Mouse (Mus musculus): ENCODE results near the gene Rtel1. TPM values are rescaled to one million over a fixed set of nuclear protein-coding genes. Genes with fewer than 3 reads are reported as not detected.
A peak's percentile ranks its signal among the peaks of the same experiment; 100 is the strongest.

Rtel1 gene
- total RNA-seq, 2 experiments from 2014 or later = 60.7 to 63.3 TPM

- ATAC-seq (replicated peaks; ENCODE audit: low FRiP score, poor library complexity, severe bottlenecking) = 0 out of 2 replicates have a peak, but pooled peaks have one; percentile 23
Measured at GRCm38 (mm10) chr2:181320103-181320499, 562 bp downstream of the Rtel1 start.

- no peak for ATAC-seq (replicated peaks; ENCODE audit: low FRiP score, poor library complexity, severe bottlenecking)
Measured at GRCm38 (mm10) chr2:181322136-181322535, 2.6 kb downstream of the Rtel1 start.

GRCm38 (mm10) chr2:181326098-181326497, 6.6 kb downstream of the Rtel1 start:
- no peak for ATAC-seq (replicated peaks; ENCODE audit: low FRiP score, poor library complexity, severe bottlenecking)

- ATAC-seq (replicated peaks; ENCODE audit: low FRiP score, poor library complexity, severe bottlenecking) = no peak
Measured at GRCm38 (mm10) chr2:181332542-181332941, 13.0 kb downstream of the Rtel1 start.

GRCm38 (mm10) chr2:181334023-181334422, 14.5 kb downstream of the Rtel1 start:
- peak; percentile 82 for ATAC-seq (replicated peaks; ENCODE audit: low FRiP score, poor library complexity, severe bottlenecking)

GRCm38 (mm10) chr2:181340426-181340825, 20.9 kb downstream of the Rtel1 start:
- no peak for ATAC-seq (replicated peaks; ENCODE audit: low FRiP score, poor library complexity, severe bottlenecking)

- ATAC-seq (replicated peaks; ENCODE audit: low FRiP score, poor library complexity, severe bottlenecking) = no peak
Measured at GRCm38 (mm10) chr2:181342766-181343165, 23.2 kb downstream of the Rtel1 start.

GRCm38 (mm10) chr2:181356780-181357179, 37.2 kb downstream of the Rtel1 start:
- ATAC-seq (replicated peaks; ENCODE audit: low FRiP score, poor library complexity, severe bottlenecking) = no peak

- ATAC-seq (replicated peaks; ENCODE audit: low FRiP score, poor library complexity, severe bottlenecking) = no peak
Measured at GRCm38 (mm10) chr2:181363946-181364345, 44.4 kb downstream of the Rtel1 start.

- no peak for ATAC-seq (replicated peaks; ENCODE audit: low FRiP score, poor library complexity, severe bottlenecking)
Measured at GRCm38 (mm10) chr2:181364487-181364859, 44.9 kb downstream of the Rtel1 start.

- peak; percentile 93 for ATAC-seq (replicated peaks; ENCODE audit: low FRiP score, poor library complexity, severe bottlenecking)
Measured at GRCm38 (mm10) chr2:181364860-181365596, 45.5 kb downstream of the Rtel1 start, which contains the start of the genes Zgpat and Arfrp1. Gene Zgpat (plus strand): TSS chr2:181364928. Gene Arfrp1 (minus strand): TSS chr2:181365404.

GRCm38 (mm10) chr2:181365655-181366075, 46.1 kb downstream of the Rtel1 start:
- ATAC-seq (replicated peaks; ENCODE audit: low FRiP score, poor library complexity, severe bottlenecking) = peak; percentile 58

- ATAC-seq (replicated peaks; ENCODE audit: low FRiP score, poor library complexity, severe bottlenecking) = no peak
Measured at GRCm38 (mm10) chr2:181370001-181370400, 50.5 kb downstream of the Rtel1 start.

GRCm38 (mm10) chr2:181375787-181376186, 56.2 kb downstream of the Rtel1 start:
- peak; percentile 64; the same call in 1 of the 2 replicates for ATAC-seq (replicated peaks; ENCODE audit: low FRiP score, poor library complexity, severe bottlenecking)

GRCm38 (mm10) chr2:181377230-181377629, 57.7 kb downstream of the Rtel1 start:
- no peak for ATAC-seq (replicated peaks; ENCODE audit: low FRiP score, poor library complexity, severe bottlenecking)

GRCm38 (mm10) chr2:181378701-181379100, 59.2 kb downstream of the Rtel1 start:
- ATAC-seq (replicated peaks; ENCODE audit: low FRiP score, poor library complexity, severe bottlenecking) = no peak

GRCm38 (mm10) chr2:181379778-181380177, 60.2 kb downstream of the Rtel1 start, which contains the start of gene Lime1:
Gene Lime1 (plus strand): TSS chr2:181380078.
- ATAC-seq (replicated peaks; ENCODE audit: low FRiP score, poor library complexity, severe bottlenecking) = no peak

GRCm38 (mm10) chr2:181380251-181380650, 60.7 kb downstream of the Rtel1 start:
- no peak for ATAC-seq (replicated peaks; ENCODE audit: low FRiP score, poor library complexity, severe bottlenecking)

- no peak for ATAC-seq (replicated peaks; ENCODE audit: low FRiP score, poor library complexity, severe bottlenecking)
Measured at GRCm38 (mm10) chr2:181381107-181381506, 61.6 kb downstream of the Rtel1 start.

- 0 out of 2 replicates have a peak, but pooled peaks have one; percentile 16 for ATAC-seq (replicated peaks; ENCODE audit: low FRiP score, poor library complexity, severe bottlenecking)
Measured at GRCm38 (mm10) chr2:181381631-181382306, 62.2 kb downstream of the Rtel1 start.

GRCm38 (mm10) chr2:181384463-181384862, 64.9 kb downstream of the Rtel1 start:
- no peak for ATAC-seq (replicated peaks; ENCODE audit: low FRiP score, poor library complexity, severe bottlenecking)
